Mouse (Mus musculus) T-helper 2 cell (primary cell): ENCODE results near the gene Btbd2.

Source experiments
- in situ Hi-C: fragments of 300-600 bp; cut with MboI, MseI; formaldehyde crosslinking; loops from one replicate; pipeline ENCODE4 v1.15.1; 2025; ENCODE audit warnings: high pct_unique_total_duplicates

Btbd2 gene

DNA sequence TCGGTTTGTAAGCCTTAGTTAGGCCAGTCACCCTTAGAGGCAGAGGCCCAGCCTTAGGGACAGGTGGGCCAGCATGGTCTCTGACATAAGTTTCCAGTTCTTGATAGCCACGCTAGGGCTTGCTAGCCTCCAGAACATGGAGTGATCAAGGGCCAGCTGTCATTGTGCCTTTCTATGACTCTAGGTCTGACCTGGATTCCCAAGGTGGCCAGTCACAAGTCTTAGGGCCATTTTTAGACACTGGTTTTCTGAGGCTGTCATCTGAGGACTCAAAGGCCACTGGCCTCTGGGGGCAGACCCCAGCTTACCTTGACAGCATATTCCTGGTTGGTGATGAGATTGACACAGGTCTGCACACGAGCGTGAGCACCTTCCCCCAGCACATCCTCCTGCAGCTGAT lies 14.4 kb upstream of the Btbd2 start:
- in situ Hi-C loops = no loop called here

DNA sequence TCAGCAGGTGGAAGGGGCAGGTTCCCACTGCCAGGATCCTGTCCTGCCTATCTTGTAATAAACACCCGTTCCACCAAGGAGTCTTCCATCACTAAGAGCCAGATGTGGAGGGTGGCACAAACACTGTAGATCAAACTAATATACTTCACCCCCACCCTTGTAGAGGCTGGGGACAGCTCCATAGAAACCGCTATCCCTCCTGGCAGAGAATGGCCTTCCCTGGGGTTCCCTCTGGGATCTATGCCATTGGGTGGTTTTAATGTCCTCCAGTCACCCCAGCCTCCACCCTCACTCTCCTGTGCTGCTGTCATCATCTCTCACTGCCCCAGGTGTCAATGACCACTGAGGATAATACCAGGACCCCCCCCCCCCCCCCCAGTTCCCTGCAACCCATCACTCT lies 13.7 kb upstream of the Btbd2 start:
- in situ Hi-C loops = no loop called here

DNA sequence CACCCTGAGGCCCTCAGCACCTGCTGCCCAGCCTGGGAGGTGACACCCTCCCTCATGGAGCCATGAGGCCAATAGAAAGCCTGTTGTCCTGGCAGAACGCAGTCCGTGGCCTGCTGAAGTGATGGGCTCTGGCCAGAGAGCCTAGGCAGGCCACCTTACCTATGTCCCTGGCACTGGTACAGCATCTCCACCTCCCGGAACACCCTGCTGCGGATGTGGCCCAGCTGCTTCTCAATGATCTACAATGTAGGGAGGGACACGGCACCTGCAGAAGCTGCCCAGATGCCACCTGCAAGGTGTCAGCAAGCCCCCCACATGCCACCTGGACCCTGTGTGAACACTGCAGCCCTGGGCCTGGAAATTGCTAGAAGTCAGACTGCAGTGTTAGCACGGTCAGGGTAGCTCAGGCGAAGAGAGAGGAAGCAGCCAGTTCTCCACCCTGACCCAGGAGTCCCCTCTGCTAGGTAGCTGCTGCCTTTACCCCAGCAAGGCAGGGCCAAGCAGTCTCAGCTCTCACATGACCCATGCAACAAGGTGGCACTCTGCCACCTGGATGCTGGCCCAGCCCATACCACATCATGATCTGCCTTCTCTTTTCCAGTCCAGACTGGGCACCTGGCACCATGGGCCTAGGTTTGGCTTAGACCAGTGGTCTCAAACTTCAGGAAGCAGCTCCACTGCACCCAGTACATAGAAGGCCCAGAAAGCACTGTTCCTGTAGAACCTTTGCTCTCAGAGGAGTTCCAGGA lies 13.0 kb upstream of the Btbd2 start:
- in situ Hi-C loops = no loop called here

DNA sequence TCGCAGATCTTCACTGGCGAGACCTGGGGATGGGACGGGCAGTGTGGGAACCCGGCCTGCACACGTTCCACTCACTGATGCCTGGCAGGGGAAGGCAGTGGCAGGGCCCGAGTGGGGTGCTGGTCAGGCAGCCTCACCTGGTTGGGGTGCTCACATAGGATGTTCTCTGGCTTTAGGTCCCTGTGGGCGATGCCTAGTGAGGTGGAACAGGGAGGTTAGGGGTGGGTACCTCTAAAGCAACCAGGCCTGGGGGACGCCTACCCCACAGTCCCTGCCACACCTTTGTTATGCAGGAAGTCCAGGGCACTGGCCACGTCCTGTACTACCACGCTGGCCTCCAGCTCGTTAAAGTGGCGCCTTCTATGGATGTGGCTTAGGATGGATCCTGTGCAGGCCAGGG lies 12.1 kb upstream of the Btbd2 start:
- in situ Hi-C loops = no loop called here

DNA sequence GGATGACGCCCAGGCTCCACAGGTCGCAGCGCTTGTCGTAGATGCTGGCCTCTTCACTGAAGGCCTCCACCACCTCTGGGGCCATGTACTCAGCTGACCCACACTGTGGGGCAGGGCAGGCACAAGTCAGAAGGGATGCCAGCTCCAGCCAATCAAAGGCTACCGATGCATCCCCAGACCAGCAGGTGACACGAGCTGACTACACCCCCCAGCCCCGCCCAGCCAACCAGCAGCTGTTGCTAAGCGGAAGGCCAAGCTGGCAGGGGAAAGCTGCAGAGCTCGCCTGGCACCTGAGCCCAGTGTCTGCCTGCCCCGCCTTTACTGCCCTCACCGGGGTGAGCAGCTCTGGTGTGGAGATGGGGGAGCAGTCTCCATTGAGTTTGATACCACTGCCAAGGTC lies 11.7 kb upstream of the Btbd2 start:
- in situ Hi-C loops = no loop called here

DNA sequence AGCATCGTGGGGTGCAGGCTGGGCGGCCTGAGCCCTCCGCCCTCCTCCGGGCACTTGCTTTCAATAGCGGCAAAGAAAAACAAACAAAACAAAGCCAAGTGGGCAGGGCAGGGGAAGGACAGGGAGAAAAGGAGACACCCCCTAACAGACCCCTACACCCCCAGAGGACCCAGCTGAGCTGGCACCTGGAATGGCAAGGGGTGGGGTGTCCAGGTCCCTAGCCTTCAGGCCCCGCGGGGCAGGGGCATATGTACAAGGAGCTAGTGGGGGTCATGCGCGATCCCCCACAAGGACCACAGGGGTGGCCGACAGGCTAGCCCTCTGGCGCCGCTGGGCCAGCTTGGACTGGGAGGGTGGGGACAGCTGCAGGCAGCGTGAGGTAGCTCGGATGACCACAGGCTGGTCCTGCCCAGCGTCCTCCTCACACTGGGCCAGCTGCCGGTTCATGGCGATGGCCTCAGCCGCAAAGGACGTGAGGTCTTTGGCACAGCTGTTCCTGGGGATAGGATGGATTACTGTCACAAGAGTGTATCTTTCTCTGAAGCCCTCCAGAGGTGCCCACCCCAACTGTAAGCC lies 10.1 kb upstream of the Btbd2 start:
- in situ Hi-C loops = no loop called here

DNA sequence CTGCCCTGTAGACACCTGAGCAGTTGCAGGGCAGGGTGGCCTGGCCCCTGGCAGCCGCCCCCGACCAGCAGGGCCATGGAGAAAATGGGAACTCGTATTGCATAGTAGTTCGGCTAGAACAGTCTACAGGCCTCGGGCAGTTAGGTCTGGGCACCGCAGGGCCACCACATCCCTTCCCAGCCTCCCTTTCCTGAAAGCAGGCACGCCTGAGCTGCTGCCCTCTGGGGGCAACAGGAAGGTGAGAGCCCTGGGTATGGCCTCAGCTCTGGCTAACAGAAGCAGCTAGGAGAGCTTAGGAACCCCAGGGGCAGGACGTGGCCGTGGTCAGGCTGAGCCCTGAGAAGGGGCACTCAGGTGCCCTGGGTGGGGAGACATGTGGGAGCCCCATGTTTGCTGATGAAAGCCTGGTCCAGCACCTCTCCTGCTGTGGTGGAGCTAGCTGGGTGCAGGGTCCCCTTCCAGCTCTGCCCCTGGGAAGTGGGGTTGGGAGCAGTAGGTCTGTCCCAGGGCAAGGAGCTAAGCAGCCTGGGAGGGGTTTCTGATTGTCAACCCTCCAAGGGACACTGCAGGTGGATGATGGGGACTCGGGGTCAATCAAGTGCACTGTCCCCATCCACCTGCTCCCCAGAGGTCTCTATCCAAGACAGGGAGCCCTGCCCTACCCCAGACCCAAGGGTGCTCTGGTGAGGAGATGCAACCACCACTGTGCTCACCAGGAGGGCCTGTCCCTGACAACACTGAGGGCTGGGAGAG lies 9.3 kb upstream of the Btbd2 start:
- in situ Hi-C loops = no loop called here

DNA sequence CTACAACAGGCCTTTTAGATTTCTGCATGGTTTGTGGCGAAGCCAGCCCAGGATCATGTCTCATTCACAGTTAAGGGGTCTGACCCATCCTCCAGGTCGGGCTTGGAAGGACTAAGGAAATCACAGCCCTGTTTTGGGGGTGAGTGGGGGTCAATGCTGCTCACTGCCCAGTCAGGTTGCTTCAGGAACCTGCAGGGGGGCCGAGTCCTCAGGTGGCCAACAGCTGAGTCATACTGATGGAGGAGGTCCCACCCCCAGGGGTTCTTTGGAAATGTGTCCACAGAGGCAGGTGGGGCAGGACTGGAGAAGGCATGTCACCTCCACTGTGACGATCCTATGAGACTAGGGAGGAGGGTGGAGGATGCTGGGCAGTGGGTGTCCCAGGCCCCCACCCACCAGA lies 8.6 kb upstream of the Btbd2 start:
- in situ Hi-C loops = no loop called here

DNA sequence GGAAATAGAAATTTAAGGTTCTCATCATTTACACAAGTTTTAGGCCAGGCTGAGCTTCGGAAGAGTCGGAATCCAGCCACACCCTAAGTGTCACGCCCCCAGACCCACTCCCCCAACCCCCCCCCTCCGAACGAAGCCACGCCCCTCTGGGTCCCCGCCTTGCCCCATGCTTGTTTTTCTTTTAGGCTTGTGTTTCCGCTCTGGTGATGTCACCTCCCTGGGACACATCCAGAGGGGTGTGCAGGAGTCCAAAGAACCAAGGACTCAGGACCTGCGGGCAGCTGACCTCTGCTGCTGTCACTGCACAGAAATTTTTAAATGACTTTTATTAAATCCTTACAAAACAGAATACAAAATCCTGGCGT lies 8.1 kb upstream of the Btbd2 start:
- in situ Hi-C loops = no loop called here

DNA sequence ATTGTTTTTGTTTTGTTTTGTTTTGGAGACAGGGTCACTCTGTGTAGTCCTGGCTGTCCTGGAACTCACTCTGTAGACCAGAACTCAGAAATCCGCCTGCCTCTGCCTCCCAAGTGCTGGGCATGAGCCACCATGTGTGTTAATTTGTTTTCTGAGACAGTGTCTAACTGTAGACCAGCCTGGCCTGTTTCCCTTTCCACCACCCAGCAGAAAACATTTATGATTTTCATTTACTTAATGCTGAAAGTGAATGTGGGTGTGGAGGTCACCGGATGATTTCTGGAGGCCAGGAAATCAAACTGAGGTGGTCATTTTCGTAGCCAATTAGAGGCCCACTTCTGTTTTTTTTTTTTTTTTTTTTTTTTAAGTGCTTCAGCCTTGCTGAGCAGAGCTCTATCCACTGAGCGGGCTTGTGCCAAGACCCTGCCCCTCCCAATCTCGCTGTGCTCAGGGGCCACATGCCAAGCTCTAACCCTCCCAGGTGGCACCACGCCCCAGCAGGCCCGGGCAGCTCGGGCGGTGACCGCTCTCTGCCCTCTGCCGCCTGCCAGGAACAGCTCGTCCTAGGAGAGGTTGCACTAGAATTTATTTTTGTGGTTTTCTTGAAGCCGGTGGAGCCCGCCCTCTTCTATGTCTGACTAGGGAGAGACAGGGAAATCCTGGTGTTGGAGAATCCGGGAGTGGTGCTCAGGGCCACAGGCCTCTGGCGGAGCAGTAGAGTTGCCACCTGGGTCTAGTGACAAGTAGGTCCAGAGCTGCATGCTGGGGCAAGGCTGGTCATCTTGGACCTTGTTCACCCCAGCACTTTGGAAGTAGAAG lies 7.5 kb upstream of the Btbd2 start:
- in situ Hi-C loops = no loop called here

DNA sequence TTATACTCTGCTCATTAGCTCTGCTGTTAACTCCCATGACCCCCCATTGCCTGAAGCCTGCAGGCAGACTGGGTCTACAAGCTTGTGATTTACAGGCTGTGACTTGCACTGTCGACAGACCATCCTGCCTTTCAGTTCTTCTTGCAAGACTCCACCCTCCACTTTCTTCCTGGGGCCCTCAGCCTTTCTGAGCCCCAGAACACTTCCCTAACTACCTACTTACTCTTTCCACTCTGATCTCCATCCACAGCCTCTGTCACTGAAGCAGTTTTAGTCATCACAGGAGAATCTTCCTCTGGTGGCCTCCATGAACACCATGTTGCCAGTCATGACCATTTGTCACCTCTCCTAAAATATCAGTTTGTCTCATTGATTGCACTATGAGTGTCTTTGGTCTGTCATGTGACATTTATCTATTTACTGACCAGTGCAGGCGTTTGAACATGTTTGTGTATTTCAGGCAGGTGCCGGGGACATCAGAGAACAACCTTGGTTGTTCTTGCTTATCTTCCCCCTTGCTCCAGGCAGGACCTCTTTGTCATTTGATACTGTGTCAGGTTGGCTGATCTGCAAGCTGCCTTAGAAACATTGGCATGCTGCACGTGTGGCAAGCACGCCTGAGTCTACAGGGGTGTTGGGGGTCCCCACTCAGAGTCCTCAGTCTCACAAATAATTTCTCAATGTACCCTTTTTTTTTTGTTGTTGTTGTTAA lies 6.8 kb upstream of the Btbd2 start:
- in situ Hi-C loops = no loop called here

DNA sequence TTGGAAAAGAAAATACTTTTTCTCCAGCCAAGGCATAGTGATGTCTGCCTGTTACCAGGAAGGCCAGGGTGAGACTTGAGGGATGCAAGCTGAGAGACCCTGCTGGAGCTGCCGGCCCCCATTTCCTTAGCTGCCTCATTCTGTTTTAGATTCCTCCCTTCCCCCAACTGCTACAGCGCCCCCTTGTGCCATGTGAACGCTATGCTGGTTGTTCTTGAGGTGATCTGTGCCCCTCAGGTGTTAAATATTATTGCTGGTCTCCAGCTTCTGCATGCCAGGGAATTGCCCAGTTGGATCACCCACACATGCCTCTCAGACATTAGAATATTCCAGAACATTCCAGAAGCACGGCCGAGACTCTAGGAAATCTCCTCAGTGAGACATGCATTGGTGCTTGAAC lies 4.3 kb upstream of the Btbd2 start:
- in situ Hi-C loops = no loop called here

DNA sequence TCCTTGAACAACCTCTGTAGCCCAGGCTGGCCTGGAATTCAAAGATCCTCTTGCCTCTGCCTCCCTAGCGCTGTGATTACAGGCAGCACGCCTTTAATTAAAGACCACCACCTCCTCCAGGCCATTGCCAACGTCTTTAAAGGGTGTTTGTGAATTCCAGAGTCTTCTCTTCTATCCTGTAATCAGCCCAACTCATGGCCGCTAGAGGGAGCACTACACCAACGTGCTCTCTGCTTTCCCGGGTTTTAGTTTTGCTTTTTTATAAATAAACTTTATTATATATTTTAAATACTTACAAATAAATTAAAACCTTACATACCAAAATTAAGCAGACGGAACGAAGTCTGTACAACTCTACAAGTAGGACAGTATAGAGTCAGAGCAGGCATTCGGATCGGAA lies 2.3 kb upstream of the Btbd2 start:
- in situ Hi-C loops = loop anchor here (5.0 kb wide), 1 partner anchor 692 kb away; no protein-coding TSS in a partner anchor

DNA sequence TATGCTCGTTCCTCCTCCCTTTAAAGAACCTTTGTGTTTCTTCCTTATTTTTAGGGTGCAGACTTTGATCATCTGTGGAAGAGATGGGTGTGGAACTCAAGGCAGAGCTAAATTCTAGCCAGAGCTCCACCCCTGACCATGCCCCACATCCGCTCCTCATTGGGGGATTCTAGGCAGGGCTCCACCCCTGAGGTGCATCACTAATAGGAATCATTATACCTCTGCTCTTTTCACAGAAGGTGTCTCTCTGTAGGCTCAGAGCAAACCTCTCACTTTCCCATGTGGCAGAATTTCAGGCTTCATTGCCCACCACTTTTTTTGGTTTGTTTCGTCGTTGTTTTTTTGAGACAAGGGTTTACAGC lies 2.0 kb upstream of the Btbd2 start:
- in situ Hi-C loops = loop anchor here (5.0 kb wide), 1 partner anchor 692 kb away; no protein-coding TSS in a partner anchor

DNA sequence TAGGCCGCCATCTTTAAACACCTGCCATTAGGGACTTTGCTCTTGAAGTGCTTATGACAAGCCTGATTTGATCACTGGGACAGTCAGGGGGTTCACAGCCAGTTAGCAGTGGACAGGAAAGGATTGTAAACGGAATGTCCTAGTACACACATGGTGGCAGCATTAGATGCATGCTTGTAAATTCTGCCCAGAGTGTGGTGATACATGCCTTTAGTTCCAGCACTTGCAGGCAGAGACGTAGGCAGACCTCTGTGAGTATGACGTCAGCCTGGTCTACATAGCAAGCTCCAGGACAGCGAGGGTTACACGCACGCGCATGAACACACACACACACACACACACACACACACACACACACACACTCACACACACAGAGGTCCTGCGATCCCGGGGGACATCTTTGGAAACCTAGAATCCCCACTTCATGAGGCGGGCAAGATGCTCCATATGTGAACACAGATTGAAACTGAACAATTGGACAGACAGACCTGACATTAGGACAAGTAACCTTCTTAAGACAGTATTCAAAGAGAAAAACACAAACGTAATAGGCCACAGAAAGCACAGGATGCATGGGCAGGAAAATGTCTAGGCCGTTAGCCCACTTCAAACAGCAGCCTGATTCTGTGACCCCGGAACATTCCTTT lies 1.4 kb upstream of the Btbd2 start:
- in situ Hi-C loops = loop anchor here (5.0 kb wide), 1 partner anchor 691 kb away; no protein-coding TSS in a partner anchor

DNA sequence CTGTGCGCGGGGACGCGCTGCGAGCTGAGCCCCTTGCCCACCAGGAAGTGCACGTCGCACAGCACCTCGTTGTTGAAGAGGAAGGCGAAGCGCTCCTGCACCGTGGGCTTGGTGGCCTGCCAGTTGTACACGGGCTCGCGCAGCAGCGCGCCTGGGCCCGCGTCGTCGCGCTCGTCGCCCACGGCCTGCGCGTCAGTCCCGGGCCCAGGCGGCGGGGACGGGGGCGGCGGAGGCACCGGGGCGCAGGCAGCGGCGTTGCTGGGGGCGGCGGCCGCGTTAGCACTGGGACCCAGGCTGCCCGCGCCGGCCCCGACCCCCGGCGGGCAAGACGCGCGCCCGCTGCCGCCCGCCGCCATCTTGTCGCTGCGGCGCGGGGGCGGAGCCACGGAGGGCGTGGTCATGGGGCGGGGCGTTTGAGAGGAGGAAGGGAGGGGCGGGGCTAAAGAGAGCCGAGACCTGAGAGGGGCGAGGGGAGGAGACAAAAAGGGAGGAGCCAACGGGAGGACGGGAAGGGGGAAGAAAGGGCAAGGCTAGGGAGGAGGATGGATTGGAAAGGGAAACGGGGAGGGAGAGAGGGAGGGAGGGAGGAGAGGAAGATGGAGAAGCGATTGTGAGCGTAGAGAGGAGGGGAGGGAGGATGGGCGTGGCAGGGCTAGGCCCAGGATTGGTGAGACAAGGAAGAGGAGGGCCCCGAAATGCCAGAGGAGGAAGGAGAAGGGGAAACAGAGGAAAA lies 575 bp downstream of the Btbd2 start:
- in situ Hi-C loops = loop anchor here (5.0 kb wide), 1 partner anchor 689 kb away; no protein-coding TSS in a partner anchor

DNA sequence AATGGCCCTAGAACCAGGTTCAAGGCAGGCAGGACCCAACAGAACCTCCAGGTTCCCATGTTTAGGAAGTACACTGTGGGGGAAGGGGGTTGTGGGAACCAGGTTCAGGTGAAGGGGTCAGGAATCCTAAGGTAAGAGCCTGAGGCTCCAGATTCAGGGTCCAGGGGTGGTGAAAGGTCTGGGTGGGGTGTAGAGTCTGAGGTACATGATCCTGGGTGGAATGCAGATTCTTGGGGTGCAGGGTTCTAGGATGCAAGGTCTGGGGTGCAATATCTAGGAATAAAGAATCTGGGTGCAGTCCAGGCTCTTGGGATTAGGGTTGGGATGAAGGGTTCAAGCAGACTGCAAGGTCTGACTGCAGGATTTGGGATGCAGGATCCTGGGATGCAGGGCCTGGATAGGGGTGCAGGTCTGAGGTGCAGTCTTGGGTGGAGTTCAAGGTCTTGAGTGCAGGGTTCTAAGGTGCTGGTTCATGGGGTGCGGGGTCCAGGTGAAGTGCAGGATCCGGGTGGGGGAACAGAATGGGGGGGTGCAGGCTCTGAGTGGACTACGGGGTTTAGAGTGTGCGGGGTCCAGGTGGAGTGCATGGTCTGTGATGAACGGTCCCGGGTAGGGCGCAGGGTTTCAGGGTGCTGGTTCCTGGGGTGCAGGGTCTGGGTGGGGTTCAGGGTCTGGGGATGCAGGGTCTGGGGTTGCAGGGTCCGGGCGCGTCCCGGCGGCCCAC lies 1.3 kb downstream of the Btbd2 start:
- in situ Hi-C loops = loop anchor here (5.0 kb wide), 1 partner anchor 688 kb away; no protein-coding TSS in a partner anchor

DNA sequence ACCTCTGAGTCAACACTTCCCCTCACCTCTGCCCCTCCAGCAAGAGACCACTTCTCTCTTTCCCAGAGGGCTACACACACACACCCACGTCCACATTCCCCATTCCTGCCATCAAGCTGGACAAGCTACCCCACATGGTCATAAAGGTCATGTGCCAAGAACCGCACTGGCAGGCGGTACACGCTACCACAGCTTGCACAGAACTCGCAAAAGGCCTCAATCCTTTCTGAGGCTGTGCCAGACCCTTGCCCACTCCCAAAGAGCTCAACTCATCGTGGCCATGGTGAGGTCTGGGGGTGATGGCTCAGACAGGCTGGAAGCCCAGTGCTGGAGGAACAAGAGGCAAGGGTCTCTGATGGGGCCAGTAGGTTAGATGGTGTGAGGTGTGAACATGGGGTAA lies 2.0 kb downstream of the Btbd2 start:
- in situ Hi-C loops = loop anchor here (5.0 kb wide), 1 partner anchor 688 kb away; no protein-coding TSS in a partner anchor

DNA sequence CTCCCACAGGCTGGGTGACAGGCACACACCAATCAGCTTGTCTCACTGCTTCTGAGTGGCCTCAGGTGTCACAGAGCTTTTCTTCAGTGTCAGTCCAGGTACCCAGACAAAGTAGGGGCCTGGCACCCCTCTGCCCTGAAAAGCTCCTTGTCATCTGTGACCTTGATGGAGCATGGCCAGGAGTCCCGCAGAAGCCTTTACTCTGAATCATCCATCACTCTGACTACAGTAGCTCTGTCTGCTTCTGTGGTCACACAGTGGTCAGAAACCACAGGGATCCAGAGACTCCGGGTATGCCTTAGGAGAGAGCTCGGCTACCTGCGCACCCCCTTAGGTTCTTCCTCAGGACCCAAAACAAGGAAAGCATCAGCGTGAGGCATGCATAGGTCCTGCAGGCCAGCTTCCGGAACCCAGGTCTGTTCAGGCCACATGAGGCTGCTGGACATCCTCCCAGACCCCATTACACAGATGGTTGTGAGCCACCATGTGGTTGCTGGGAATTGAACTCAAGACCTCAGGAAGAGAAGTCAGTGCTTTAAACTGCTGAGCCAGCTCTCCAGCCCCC lies 3.6 kb downstream of the Btbd2 start:
- in situ Hi-C loops = no loop called here
